Mouse (Mus musculus) adrenal gland, postnatal 36 days (tissue): ENCODE measurements around the gene Mfsd7a. TPM values are rescaled to one million over a fixed set of nuclear protein-coding genes. Genes with fewer than 3 reads are reported as not detected.
"Not testable (repeated sequence)": the region's sequence is repeated elsewhere in the genome, so short reads cannot be mapped to it uniquely, and the experiment has no call there.

ENCODE experiments used
- DNase-seq, 2 experiments: peaks; one replicate each; pipeline ENCODE4 v3.0.0; 2021; ENCODE audit warnings: mixed read lengths in 1 of 2
- long read RNA-seq, 2 experiments: library from polyadenylated mRNA; stranded (forward); transcript quantifications; one replicate each; pipeline ENCODE4 v2.0.0; 2021; ENCODE audit warnings: borderline sequencing depth in 2 of 2
- total RNA-seq, 2 experiments: library from RNA; stranded (reverse); gene quantifications; 2 replicates each; pipeline ENCODE4 v1.2.3; 2021

Mfsd7a gene
- total RNA-seq = 1 to 10 TPM; 1.0 to 1.3 TPM
- long read RNA-seq, experiment 1, partial matches to known transcripts = 0 of 3 reads
- long read RNA-seq, experiment 1, other reads (novel, unspliced or antisense) = 1 of 3 reads
- long read RNA-seq, experiment 2 = 0 reads

DNA sequence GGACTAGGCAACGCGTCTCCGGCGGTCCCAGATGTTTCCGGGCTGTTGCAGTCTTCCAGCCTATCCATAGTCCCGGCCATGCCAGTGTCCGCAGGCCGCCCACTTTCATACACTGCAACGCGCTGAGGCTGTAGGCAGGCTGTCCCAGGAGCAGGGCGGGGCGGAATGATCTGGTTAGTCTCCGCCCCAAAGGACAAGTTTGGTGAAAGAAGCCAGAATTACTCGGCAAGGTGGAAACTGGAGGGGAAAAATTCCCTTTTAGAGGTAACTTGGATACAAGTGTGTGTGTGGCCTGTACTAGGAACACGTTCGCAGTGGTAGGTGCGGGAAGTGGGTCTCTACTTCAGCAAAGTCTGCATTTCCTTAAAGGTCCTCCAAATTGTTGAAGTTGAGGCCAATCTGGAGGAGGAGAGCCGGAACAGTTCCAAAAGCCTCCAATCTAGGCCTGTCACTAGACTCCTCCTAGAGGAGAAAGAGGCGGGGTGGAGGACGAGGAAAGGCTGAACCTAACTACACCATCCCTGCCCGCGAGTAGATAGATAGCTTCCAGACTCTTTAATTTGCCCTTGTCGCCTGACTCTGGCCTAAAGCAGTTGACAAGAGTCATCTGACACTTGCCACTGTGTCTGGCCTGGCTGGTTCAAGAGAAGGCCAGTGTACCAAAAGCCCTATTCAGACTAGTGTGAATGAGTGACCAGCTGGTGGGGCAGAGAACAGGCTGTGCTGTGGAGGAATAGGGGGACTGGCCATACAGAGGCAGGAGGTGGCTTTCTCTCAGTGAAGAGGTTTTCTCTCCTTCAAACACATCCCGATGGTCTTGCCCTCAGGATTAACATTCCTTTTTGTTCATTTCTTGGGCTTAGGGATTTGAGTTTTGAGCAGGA, at the start of gene Mfsd7a:
Gene Mfsd7a (minus strand): TSS at position 107 of the 884 bp plus-strand sequence.
- DNase-seq = peak; percentile 88 to 89

DNA sequence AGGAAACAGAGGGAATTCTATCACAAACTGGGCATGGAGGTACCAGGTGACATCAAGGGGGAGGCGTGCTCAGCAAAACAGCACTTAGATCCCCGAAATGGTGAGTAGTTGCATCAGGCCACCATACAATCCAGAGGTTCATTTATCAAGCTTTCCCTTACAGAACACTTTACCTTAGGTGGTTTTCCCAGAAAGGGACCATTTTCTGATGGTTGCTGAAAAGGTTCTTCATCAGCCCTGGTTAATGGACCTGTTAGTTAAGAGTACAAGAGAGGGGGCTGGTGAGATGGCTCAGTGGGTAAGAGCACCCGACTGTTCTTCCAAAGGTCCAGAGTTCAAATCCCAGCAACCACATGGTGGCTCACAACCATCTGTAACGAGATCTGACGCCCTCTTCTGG, 37.5 kb upstream of the Mfsd7a start:
- not testable (repeated sequence) for DNase-seq

DNA sequence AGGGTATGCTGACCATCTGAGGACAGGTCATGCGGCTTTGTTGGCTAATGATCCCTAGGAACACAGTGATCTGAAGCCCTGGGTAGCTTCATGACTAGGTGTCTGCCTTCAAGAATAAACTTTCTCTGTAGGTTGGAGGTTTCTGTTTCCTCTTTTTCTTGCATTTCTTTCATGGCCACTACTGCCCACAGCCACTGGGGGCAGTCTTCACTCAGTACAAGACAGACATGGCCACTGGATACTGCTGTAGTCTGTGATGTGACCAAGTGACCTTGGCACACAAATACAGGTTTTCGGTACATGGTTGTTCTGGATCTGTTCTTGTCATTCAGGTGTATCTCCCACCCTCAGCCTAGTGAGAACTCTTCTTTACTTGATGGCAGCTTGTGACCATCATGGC, 36.5 kb upstream of the Mfsd7a start:
- peak; percentile 25 to 50 for DNase-seq

- DNase-seq = no peak
These were observed 34.3 kb upstream of the Mfsd7a start for GRCm38 (mm10) chr5:108483006-108483405.

DNA sequence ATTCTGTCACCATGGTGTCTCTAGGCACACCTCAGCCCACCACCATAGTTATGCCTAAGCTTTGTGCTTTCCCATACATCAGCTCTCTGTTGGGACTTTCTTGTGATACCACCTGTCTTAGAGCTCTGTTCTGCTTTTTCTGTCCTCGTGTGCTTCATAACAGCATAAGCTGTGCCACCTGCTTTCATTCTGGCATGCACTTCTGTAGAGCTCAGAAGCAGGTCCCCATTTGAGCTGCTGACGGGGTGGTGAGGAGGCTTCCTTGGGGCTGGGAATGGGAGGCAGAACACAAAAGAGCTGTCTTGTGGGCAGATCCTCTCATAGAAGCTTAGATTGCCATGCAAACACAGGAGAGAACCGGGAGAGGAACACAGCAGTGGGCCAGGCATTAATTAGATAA, 27.3 kb upstream of the Mfsd7a start:
- DNase-seq = no peak

GRCm38 (mm10) chr5:108473737-108474136, 25.0 kb upstream of the Mfsd7a start:
- no peak for DNase-seq

- no peak for DNase-seq
These were observed 20.9 kb upstream of the Mfsd7a start for GRCm38 (mm10) chr5:108469617-108470016.

- no peak for DNase-seq
These were observed 18.0 kb upstream of the Mfsd7a start for GRCm38 (mm10) chr5:108466647-108467046.

- no peak for DNase-seq
These were observed 16.6 kb upstream of the Mfsd7a start for GRCm38 (mm10) chr5:108465131-108465891.

GRCm38 (mm10) chr5:108462446-108462845, 13.8 kb upstream of the Mfsd7a start:
- DNase-seq = no peak

- peak; percentile 98 to 99 for DNase-seq
These were observed 12.7 kb upstream of the Mfsd7a start, which contains the start of gene Pcgf3 for GRCm38 (mm10) chr5:108461082-108462065. Gene Pcgf3, plus strand, starts transcription at chr5:108461232.

DNA sequence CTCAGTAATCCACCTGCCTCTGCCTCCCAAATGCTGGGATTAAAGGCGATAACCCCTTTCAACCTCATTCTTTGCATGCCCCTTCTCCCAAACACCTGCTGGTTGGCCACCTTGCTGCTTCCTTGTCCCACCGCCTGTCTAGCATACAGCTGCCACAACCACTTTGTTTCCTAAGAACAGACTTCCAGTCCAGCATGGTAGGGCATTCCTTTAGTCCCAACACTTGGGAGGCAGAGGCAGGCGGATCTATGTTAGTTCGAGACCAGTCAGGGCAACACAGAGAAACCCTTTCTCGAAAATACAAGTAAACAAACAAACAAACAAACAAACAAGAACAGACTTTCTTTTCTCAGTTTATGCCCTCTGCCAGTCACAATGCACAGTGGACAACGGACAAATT, 11.8 kb upstream of the Mfsd7a start:
- DNase-seq = no peak

DNA sequence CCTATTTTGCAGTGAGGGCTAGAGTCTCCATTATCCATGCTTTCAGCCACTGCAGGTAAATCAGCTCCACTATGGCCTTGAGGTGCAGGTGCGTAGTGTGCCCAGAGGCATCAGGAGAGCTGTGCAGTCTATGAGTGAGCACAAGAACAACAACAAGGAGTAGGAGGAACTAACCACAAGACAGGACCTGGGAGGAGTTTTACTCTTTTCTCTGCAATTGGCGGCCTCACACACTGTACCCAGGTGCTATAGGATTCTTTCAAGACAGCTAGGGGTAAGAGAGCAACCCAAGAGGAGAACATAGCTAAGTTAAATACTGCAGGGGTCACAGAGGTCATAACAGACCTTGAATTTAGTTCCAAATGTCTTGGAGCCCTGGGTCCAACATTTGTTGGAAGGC, 10.0 kb upstream of the Mfsd7a start:
- no peak for DNase-seq

DNA sequence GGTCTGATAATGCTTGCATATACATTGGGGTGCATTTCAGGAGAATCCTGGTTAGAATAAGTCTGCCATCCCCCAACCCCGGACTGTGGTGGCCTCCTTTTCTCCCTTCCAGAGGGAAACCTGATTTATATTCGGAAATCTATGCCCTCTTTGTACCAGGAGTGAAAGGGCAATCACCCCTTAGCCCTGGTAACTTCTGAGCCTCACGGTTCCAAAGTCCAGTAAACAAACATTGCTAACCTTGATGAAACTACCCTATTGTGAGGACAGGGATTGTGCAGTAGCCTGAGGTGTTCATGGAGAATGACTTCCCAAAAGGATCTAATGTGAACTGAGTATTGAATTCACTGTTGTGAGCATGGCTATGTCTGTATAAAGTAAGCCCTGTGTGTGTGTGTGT, 5.4 kb upstream of the Mfsd7a start:
- no peak for DNase-seq

DNA sequence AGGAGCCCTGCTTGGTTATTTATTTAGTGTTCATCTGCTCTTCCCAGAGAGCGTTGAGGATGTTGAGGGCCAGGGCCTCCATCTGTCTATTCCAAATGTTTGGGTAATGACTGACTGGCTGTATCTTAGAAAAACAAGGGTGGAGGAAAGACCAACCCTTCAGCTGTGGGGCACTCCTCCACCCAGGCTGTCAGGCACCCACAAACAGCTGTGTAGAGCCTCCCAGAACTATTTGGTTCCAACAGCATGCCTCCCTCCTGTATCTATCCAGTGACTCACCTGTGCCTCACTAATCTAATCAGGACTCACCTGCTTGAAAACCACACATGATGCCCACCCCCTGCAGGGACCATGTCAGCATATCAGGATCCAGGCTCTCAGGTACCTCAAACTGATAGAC, 3.7 kb upstream of the Mfsd7a start:
- no peak for DNase-seq

DNA sequence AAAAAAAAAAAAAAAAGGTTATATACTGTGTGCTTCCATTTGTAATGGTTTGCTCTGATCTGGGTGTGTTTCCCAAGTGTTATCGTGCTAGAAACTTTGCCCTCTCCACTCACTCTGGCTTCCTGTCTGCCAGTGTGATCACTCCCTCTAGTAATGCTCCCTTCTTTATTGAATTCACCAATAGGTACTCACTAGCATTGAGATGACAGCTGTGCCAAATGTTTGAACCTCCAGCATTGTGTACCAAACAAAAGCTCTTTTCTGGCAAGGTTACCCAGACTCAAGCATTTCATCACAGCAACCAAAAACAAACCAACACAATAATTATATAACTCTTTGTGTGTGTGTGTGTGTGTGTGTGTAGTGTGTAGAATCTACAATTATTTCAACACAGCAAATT, 2.9 kb upstream of the Mfsd7a start:
- DNase-seq = no peak

- no peak for DNase-seq
These were observed 2.3 kb upstream of the Mfsd7a start for GRCm38 (mm10) chr5:108450837-108451540.

GRCm38 (mm10) chr5:108447857-108448256, 834 bp downstream of the Mfsd7a start:
- DNase-seq = no peak

GRCm38 (mm10) chr5:108446973-108447372, 1.7 kb downstream of the Mfsd7a start:
- no peak for DNase-seq

GRCm38 (mm10) chr5:108436101-108436500, 12.6 kb downstream of the Mfsd7a start:
- no peak for DNase-seq
